Mouse (Mus musculus): Measurements from ENCODE around the gene Mrps14.

DNA sequence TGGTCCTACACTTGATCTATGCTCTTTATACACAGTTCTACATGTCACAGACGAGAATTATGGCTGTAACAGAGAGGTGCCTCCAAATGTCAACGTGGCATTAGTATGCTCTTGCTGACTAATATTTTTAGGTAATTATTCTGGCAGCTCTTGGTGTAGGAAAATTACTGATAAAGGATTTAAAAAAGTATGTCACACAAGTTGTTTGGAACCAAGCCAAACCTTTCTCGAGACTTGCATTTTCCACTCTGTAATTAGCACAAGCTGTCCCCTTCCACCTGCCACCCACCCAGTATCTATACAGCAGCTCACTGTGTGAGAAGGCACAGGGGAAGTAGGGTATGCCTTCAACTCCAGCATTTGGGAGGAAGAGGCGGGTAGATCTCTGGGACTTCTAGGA, 51.8 kb downstream of the Mrps14 start:
- no peak for TF ChIP-seq MYOG (IDR thresholded peaks at IDR 0.05; ENCODE audit: control insufficient read depth in 1 of 3, insufficient read depth in 1 of 3, insufficient read length in 2 of 3, low read depth in 2 of 3)
- no peak for TF ChIP-seq POLR2A (IDR thresholded peaks at IDR 0.05; ENCODE audit: insufficient read length, low read depth)
- no peak for TF ChIP-seq USF1 (IDR thresholded peaks at IDR 0.05; ENCODE audit: low read depth)
- no peak for TF ChIP-seq TCF3 (IDR thresholded peaks at IDR 0.05; ENCODE audit: insufficient read length, low read depth)
- TF ChIP-seq MAX (IDR thresholded peaks at IDR 0.05; ENCODE audit: low read depth): no peak
- TF ChIP-seq CEBPB (IDR thresholded peaks at IDR 0.05; ENCODE audit: insufficient read depth, poor library complexity, severe bottlenecking): no peak
- no peak for TF ChIP-seq TCF12 (IDR thresholded peaks at IDR 0.05; ENCODE audit: insufficient read depth, poor library complexity, severe bottlenecking)
- TF ChIP-seq SRF (IDR thresholded peaks at IDR 0.05; ENCODE audit: control insufficient read depth, insufficient read length, low read depth): no peak
- no peak for TF ChIP-seq POLR2AphosphoS2 (IDR thresholded peaks at IDR 0.05; ENCODE audit: insufficient read length, low read depth)
- TF ChIP-seq E2F4 (IDR thresholded peaks at IDR 0.05; ENCODE audit: insufficient read depth): no peak
- TF ChIP-seq MYOD1 (IDR thresholded peaks at IDR 0.05; ENCODE audit: control insufficient read depth in 1 of 3, insufficient read length in 2 of 3, low read depth in 2 of 3): no peak
